Mouse (Mus musculus) stomach, embryonic 15.5 days (tissue): ENCODE measurements around the gene Bub1b. TPM values are rescaled to one million over a fixed set of nuclear protein-coding genes. Genes with fewer than 3 reads are reported as not detected.

Experiments used
- ATAC-seq: fragments of 200-750 bp; cut with Nextera tagmentation; 2 replicates; pipeline ENCODE4 v1.8.0; 2017; ENCODE audit warnings: low read depth, moderate number of reproducible peaks, moderate TSS enrichment; ENCODE audit not compliant: insufficient read depth, low FRiP score
- H3K27ac ChIP-seq: fragments of 300-500 bp; sonication (generic); 2 replicates; pipeline ENCODE4 v1.5.1; 2015; ENCODE audit warnings: mild to moderate bottlenecking, inconsistent platforms
- H3K27me3 ChIP-seq: fragments of 300-500 bp; sonication (generic); replicated peaks from 2 replicates; pipeline ENCODE4 v1.6.1; 2015; ENCODE audit warnings: inconsistent platforms
- H3K36me3 ChIP-seq: fragments of 300-500 bp; sonication (generic); 2 replicates; pipeline ENCODE4 v1.6.1; 2015; ENCODE audit warnings: inconsistent platforms
- H3K4me1 ChIP-seq: fragments of 300-500 bp; sonication (generic); 2 replicates; pipeline ENCODE4 v1.6.1; 2015; ENCODE audit warnings: inconsistent platforms
- H3K4me2 ChIP-seq: fragments of 300-500 bp; sonication (generic); 2 replicates; pipeline ENCODE4 v1.6.1; 2015; ENCODE audit warnings: mild to moderate bottlenecking, inconsistent platforms
- H3K4me3 ChIP-seq: fragments of 300-500 bp; sonication (generic); replicated peaks from 2 replicates; pipeline ENCODE4 v1.5.1; 2015; ENCODE audit warnings: inconsistent platforms
- H3K9ac ChIP-seq: fragments of 300-500 bp; sonication (generic); 2 replicates; pipeline ENCODE4 v1.6.1; 2015; ENCODE audit warnings: inconsistent platforms
- H3K9me3 ChIP-seq: fragments of 300-500 bp; sonication (generic); 2 replicates; pipeline ENCODE4 v1.6.1; 2016; ENCODE audit warnings: inconsistent platforms
- WGBS: fragments of 180-500 bp; shearing (Covaris S2); methylation state at CpG from one replicate; pipeline ENCODE4 v1.1.7; 2015; 5-methylcytosine and 5-hydroxymethylcytosine counted together
- polyA plus RNA-seq: library from polyadenylated mRNA; unstranded; fragments of >200 nt; fragmentation: Nextera tagmentation; extraction: Ambion mirVana; gene quantifications from 2 replicates; pipeline ENCODE4 v1.2.1, GENCODE M21; 2015

Bub1b gene
- polyA plus RNA-seq, 1 experiment from 2014 or later: 66.9 TPM

GRCm38 (mm10) chr2:118659077-118659476 lies 61.1 kb downstream of the Bub1b start:
- H3K27ac ChIP-seq: peak overlapping the region; percentile 78
- H3K4me1 ChIP-seq: peaks cover 44% of the 10 kb centered on the region
- H3K36me3 ChIP-seq: no peaks in the 10 kb centered on the region
- H3K9ac ChIP-seq: no peak overlapping the region
- WGBS: 56% methylated on average over 1 of the region's 1 CpGs
- no peak overlapping the region for H3K4me2 ChIP-seq
- no peak overlapping the region for H3K4me3 ChIP-seq
- peak; percentile 65; the same call in 1 of the 2 replicates for ATAC-seq
- no peaks in the 10 kb centered on the region for H3K9me3 ChIP-seq
- peaks cover 12% of the 10 kb centered on the region; the same call in 1 of the 2 replicates for H3K27me3 ChIP-seq

DNA sequence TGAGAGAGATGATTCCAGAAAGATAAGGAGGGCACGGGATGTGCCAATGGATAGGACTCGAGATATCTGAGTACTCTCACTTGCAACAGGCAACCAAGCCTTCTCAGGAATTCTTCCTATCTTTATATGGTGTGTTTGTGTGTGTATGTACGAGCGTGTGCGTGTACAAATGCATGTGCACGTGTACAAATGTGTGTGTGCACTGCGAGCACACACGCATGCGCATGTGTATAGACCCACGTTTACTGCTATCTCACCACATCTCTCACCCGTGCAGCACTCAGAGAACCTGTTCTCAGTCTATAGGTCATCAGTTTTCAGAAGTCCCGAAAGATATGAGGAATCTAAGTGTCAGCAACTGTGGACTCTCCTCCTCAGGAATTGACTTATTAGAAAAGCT lies 61.5 kb downstream of the Bub1b start:
- ATAC-seq: no peak
- Histone ChIP-seq H3K9me3 (no peaks in the 10 kb centered on the region), H3K4me1 (peaks cover 47% of the 10 kb centered on the region), H3K9ac (no peak overlapping the region), H3K27me3 (peaks cover 12% of the 10 kb centered on the region; the same call in 1 of the 2 replicates), H3K4me3 (peak overlapping the region; percentile 39; the same call in 1 of the 2 replicates), H3K4me2 (peak overlapping the region; percentile 53; the same call in 1 of the 2 replicates), H3K27ac (peak overlapping the region; percentile 78), H3K36me3 (no peaks in the 10 kb centered on the region)
- 78% methylated on average over 12 of the region's 12 CpGs for WGBS

GRCm38 (mm10) chr2:118659998-118660452 lies 62.0 kb downstream of the Bub1b start:
- H3K9me3 ChIP-seq: no peaks in the 10 kb centered on the region
- H3K27ac ChIP-seq: peak overlapping the region; percentile 78; the same call in 1 of the 2 replicates
- ATAC-seq: peak; percentile 61; the same call in 1 of the 2 replicates
- H3K36me3 ChIP-seq: no peaks in the 10 kb centered on the region
- no peak overlapping the region; the same call in 1 of the 2 replicates for H3K9ac ChIP-seq
- WGBS: 2% methylated on average over 4 of the region's 4 CpGs
- peaks cover 12% of the 10 kb centered on the region; the same call in 1 of the 2 replicates for H3K27me3 ChIP-seq
- peak overlapping the region; percentile 53 for H3K4me2 ChIP-seq
- H3K4me1 ChIP-seq: peaks cover 48% of the 10 kb centered on the region
- H3K4me3 ChIP-seq: peak overlapping the region; percentile 39

- no peak overlapping the region for H3K4me2 ChIP-seq
- H3K9me3 ChIP-seq: no peaks in the 10 kb centered on the region
- peaks cover 12% of the 10 kb centered on the region; the same call in 1 of the 2 replicates for H3K27me3 ChIP-seq
- no peak overlapping the region for H3K4me3 ChIP-seq
- no peak overlapping the region for H3K9ac ChIP-seq
- 56% methylated on average over 9 of the region's 9 CpGs for WGBS
- H3K27ac ChIP-seq: no peak overlapping the region
- ATAC-seq: no peak
- H3K4me1 ChIP-seq: peaks cover 41% of the 10 kb centered on the region
- no peaks in the 10 kb centered on the region for H3K36me3 ChIP-seq
Measured at GRCm38 (mm10) chr2:118661891-118662290, 63.9 kb downstream of the Bub1b start.

- Histone ChIP-seq H3K36me3 (no peaks in the 10 kb centered on the region), H3K9ac (peak within 1 kb of the TSS; percentile 33; the same call in 1 of the 2 replicates), H3K4me2 (peak within 1 kb of the TSS; percentile 81), H3K9me3 (no peaks in the 10 kb centered on the region), H3K4me3 (peak within 1 kb of the TSS; percentile 40), H3K4me1 (peaks cover 34% of the 10 kb centered on the region), H3K27ac (peak within 1 kb of the TSS; percentile 80), H3K27me3 (peaks cover 12% of the 10 kb centered on the region; the same call in 1 of the 2 replicates)
- 6% methylated on average over 37 of the region's 37 CpGs for WGBS
- ATAC-seq: no peak
Measured at GRCm38 (mm10) chr2:118662902-118663803, 65.1 kb downstream of the Bub1b start, which contains the start of gene Pak6. Gene Pak6 (plus strand): TSS chr2:118663303.

- H3K27ac ChIP-seq: peak overlapping the region; percentile 80
- H3K9ac ChIP-seq: no peak overlapping the region
- 53% methylated on average over 19 of the region's 19 CpGs for WGBS
- ATAC-seq: peak; percentile 76
- no peaks in the 10 kb centered on the region for H3K36me3 ChIP-seq
- peaks cover 29% of the 10 kb centered on the region for H3K4me1 ChIP-seq
- no peaks in the 10 kb centered on the region for H3K9me3 ChIP-seq
- peak overlapping the region; percentile 81 for H3K4me2 ChIP-seq
- H3K27me3 ChIP-seq: peaks cover 12% of the 10 kb centered on the region; the same call in 1 of the 2 replicates
- H3K4me3 ChIP-seq: peak overlapping the region; percentile 40
Measured at GRCm38 (mm10) chr2:118663804-118664766, 66.1 kb downstream of the Bub1b start.

DNA sequence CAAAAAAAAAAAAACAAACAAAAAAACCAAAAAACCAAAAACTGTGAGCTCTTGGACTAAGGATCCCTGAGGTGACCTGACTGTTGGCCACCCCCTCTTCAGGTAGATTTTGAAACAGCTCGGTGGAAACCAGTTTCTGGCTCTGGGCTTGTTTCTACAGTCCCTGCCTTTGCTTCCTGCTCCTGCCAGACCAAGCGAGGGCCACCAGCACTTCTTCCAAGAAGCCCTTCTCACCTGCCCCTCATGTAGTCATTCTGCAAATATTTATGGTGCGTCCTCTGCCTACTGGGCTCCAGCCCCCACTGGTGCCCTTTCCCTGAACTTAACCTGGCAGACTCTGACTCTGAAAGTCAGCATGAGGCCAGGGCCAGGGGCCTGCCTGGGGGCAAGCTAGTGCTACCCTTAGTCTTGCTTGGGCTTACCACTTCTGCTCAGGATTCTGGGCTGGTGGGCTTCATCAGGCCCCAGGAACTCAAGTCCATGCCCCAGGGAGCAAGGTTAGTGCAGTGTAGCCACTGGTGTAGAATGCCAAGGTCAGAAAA lies 67.0 kb downstream of the Bub1b start:
- ATAC-seq: no peak

DNA sequence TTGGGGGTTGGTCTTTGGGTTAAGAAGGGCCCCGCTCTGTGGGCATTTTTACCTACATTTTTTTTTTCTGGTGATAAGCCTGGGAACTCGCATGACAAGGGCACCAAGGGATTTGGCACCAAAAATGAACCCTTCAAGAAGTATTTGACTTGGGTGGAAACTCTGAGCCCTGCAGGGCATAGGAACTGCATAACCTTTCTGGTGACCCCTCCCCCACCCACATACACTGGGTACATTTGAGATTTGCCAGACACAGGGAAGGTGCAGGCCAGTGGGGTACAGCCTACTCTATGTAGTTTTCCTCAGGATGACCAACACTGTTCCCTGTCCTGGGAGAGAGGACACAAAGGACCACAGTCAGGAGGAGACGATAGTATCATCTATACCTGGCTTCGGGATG lies 67.6 kb downstream of the Bub1b start:
- Histone ChIP-seq H3K27ac (no peak overlapping the region), H3K4me1 (peaks cover 22% of the 10 kb centered on the region), H3K27me3 (peaks cover 12% of the 10 kb centered on the region; the same call in 1 of the 2 replicates), H3K9ac (no peak overlapping the region), H3K4me3 (no peak overlapping the region), H3K9me3 (no peaks in the 10 kb centered on the region), H3K4me2 (no peak overlapping the region), H3K36me3 (no peaks in the 10 kb centered on the region)
- no peak for ATAC-seq
- 86% methylated on average over 4 of the region's 4 CpGs for WGBS

More for the DNA sequence above, 67.0 kb downstream of the Bub1b start:
- Histone ChIP-seq H3K27me3 (peaks cover 12% of the 10 kb centered on the region; the same call in 1 of the 2 replicates), H3K9ac (no peak overlapping the region), H3K36me3 (no peaks in the 10 kb centered on the region), H3K9me3 (no peaks in the 10 kb centered on the region), H3K4me2 (no peak overlapping the region), H3K4me3 (no peak overlapping the region), H3K4me1 (peaks cover 22% of the 10 kb centered on the region), H3K27ac (no peak overlapping the region)
- 41% methylated on average over 3 of the region's 3 CpGs for WGBS

- no peak for ATAC-seq
- H3K4me1 ChIP-seq: peaks cover 22% of the 10 kb centered on the region
- WGBS: 53% methylated on average over 5 of the region's 5 CpGs
Measured at GRCm38 (mm10) chr2:118667181-118667580, 69.2 kb downstream of the Bub1b start.

DNA sequence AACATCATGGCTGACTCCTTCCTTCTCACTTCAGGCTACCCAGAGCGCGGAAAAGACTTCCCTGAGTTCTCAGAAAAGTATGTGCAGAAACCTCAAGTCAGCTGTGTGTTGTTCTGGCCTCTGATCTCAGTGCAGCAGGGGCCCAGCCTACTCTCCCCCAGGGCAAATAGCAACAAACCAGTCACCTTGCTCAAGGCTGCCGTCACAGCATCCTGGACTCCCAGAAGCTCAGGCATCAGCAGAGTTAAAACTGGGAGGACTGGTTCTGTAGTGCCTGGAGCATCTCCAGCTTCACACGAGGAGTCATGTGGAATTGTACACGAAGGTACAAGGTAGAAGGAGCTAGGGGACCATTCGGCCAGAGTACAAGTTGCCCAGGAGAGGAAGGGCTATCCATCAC lies 71.2 kb downstream of the Bub1b start:
- ATAC-seq: no peak
- no peaks in the 10 kb centered on the region for H3K36me3 ChIP-seq
- no peaks in the 10 kb centered on the region for H3K9me3 ChIP-seq
- H3K4me3 ChIP-seq: no peak overlapping the region
- WGBS: 63% methylated on average over 6 of the region's 6 CpGs
- H3K9ac ChIP-seq: no peak overlapping the region
- H3K4me1 ChIP-seq: 0 out of 2 replicates have a peak, but pooled peaks cover 6% of the 10 kb centered on the region
- no peak overlapping the region for H3K27ac ChIP-seq
- H3K4me2 ChIP-seq: no peak overlapping the region
- 0 out of 2 replicates have a peak, but pooled peaks cover 7% of the 10 kb centered on the region for H3K27me3 ChIP-seq

More at GRCm38 (mm10) chr2:118667181-118667580, 69.2 kb downstream of the Bub1b start:
- H3K9ac ChIP-seq: no peak overlapping the region
- no peak overlapping the region for H3K27ac ChIP-seq
- peaks cover 12% of the 10 kb centered on the region; the same call in 1 of the 2 replicates for H3K27me3 ChIP-seq
- H3K36me3 ChIP-seq: no peaks in the 10 kb centered on the region
- no peak overlapping the region for H3K4me2 ChIP-seq
- no peaks in the 10 kb centered on the region for H3K9me3 ChIP-seq
- no peak overlapping the region for H3K4me3 ChIP-seq

- 46% methylated on average over 2 of the region's 2 CpGs for WGBS
- no peak for ATAC-seq
- H3K27ac ChIP-seq: no peak overlapping the region
Measured at GRCm38 (mm10) chr2:118669785-118670184, 71.8 kb downstream of the Bub1b start.

More at GRCm38 (mm10) chr2:118669785-118670184, 71.8 kb downstream of the Bub1b start:
- Histone ChIP-seq H3K4me1 (0 out of 2 replicates have a peak, but pooled peaks cover 5% of the 10 kb centered on the region), H3K27me3 (peaks cover 12% of the 10 kb centered on the region), H3K36me3 (no peaks in the 10 kb centered on the region), H3K4me2 (no peak overlapping the region), H3K9ac (no peak overlapping the region), H3K4me3 (no peak overlapping the region), H3K9me3 (no peaks in the 10 kb centered on the region)
